Mouse (Mus musculus) ES-Bruce4 (cell line): Measurements from ENCODE around the gene Trrap.

Experiments used
- CTCF ChIP-seq: IDR thresholded peaks from one replicate; pipeline ENCODE4 v1.8.1; 2011; ENCODE audit warnings: low read depth, low read length
- POLR2A ChIP-seq: IDR thresholded peaks from one replicate; pipeline ENCODE4 v1.8.1; 2011; ENCODE audit warnings: low read length; ENCODE audit not compliant: insufficient read depth

DNA sequence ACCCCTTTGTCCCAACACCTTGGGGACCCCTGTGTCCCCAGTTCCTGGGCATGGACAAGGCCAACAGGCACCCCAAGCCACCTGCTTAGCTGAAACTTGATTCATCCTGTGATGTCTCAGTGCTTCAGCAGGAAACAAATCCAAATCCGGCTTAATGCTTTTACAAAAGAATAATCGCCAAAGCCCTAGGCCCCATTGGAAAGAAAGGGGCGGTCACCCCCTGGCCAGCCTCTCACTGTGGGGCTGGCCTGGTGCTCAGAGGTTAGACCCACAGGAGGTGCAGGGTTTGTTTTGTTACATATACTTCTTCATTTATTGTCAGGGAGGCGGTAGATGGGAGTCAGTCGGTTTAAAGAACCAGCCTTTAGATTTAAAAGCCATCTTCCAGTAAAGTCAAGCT, 39.3 kb upstream of the Trrap start:
- TF ChIP-seq POLR2A (no peak), CTCF (no peak)
